Mouse (Mus musculus): ENCODE data around the gene Rps27l.

Rps27l gene

DNA sequence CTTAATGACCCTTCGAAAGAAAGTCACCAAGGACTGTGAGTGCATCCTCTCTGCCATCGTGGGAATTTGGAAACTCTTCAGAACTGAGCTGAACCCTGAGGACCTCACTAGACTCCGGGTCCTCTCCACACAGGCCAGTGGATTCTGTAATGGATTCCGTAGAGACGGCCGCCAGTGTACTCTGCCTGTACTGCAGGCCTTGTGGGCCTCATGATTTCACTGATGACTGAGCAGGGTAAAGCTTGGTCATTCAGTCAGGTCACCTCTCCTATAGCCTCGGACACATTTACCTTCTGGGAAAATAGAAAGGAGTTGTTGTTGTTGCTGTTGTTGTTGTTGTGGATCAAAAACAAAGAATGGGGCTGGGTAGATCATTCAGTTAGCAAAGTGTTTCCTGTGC, 36.2 kb downstream of the Rps27l start:
- DNase-seq (ENCODE audit: low read depth, low spot score) = no peak

DNA sequence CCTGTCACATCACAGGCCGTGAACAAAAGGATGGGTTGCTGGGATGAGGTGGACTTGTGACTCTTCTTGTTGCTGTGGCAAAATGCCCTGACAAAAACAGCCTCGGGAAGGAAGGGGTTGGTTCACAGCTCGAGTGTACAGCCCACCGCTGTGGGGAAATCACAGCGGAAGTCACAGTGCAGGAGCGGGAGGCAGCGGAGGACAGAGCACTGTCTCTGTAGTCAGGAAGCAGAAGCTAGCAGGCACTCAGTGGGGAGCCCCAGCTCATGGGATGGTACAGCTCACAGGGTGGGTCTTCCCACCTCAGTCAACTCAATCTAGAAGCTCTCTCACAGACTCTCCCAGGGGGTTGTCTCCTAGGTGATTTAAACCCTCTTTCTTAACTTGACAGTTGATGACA, 39.5 kb downstream of the Rps27l start:
- no peak for DNase-seq (ENCODE audit: low read depth, low spot score)

DNA sequence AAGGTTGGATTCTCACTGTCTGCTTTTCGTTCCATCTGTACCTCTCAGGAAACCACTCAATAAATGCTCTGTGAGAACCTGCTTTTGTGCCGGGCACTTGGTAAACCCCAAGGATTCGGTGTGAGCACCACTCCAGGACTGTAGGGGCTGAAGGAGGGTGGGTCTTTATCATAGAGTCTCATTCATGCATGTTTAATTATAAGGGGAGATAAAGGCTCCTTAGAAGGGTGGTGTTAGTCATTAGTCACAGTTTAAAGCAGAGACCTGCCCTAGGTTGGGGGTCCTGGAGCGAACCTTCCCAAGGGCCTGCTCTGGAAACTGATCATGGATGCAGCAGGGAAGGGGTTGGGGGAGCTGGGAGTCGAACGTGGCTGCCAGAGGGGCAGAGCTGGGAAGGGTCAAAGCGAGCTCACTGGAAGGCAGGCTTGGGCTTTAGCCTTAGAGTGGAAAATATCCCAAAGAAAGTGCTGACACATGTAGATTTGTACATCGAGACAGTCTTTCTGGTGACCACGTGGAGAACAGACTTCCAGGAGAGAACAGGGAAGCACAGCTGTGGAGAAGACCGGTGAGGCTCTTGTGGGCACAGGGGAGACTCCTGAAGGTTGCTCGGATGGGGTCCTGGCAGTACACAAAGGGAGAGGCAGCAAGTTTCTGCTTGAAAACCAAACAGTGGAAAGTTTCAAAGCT, 42.5 kb downstream of the Rps27l start:
- no peak for DNase-seq (ENCODE audit: low read depth, low spot score)

DNA sequence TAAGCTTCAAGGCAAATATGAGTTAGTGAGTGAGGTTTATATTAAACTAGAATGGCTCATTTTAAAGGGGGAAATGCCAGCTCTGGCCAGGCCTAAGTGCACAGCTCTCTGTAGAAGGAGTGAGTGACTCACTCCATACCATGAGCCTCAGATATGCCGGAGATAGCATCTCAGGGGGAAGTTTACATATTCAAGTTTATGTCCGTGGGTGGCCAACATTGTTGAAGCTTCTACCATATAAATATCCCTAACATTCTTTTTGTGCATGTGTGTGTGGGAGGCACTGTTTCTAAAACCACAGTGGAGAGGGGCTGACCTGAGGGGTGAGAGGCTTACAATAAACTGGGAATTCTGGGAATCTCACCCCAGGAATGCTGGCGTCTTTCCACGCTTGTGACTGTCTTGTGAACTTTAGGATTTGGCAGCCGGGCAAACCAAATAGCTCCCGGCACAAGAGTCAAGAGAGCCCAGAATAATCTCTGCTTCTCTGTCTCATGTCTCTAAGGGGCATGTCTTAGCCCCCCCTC, 43.1 kb downstream of the Rps27l start:
- DNase-seq (ENCODE audit: low read depth, low spot score) = no peak

DNA sequence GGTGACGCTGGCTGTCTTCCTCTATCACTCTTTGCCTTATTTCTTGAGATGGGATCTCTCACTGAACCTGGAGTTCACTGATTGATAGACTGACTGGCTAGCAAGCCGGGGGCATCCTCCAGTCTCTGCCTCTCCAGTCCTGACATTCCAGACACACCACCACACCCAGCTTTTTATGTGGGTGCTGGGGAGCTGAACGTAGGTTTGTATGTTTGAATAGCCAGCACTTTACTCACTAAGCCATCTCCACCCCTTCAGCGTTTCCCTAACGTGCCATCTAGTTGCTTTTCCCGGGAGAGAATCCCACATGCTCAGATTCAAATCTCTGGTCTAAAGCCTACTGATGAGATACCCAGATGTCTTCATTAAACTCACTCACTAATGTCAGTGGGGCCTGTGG, 43.7 kb downstream of the Rps27l start:
- DNase-seq (ENCODE audit: low read depth, low spot score) = no peak

DNA sequence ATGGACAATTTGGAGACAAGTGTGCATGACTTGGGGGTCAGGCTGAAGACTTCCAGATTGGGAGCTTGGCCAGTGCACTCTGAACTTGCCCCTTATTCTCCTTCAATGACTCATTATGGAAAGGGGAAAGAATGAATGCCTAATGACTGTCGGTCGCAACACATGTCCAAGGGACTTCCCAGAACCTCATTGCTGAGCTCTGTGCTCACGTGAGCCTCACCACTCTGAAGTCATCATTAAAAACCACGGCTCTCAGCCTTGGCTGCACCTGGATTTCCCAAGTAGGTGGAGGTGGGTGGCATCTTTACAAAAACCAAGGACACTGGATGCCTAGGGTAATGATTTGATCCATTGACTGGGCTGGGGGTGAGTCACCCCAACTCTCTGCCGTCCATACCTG, 44.2 kb downstream of the Rps27l start:
- DNase-seq (ENCODE audit: low read depth, low spot score) = no peak

DNA sequence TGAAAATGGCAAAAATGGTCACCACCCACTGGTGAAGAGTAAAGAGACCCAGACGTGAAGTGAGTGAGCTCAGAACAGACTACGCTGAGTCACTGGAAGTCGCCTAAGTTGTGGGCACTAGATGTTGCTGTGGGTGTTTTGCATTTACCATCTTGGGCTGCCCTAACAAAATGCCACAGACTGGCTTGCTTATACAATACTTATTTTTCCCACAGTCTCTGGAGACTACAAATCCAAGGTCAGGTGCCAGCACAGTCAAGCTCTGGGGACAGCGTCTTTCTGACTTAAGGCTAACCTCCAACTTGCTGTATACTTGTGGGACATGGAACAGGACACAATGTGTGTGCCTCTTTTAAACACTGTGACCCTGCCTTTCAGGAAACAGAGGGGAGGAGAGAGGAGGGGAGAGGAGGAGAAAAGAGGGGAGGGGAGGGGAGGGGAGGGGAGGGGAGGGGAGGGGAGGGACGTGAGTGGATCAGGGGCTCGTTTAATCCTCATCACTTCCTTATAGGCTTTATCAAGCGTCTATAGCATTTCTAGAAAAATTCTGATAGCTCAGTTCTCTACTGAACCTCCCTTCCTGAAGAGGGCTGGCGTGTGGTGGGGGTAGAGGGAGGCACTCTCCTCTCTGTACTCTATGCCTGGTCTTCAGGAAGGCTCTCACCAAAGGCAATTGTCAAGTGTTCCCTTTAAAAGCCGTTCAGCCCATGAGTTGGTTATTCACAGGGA, 45.3 kb downstream of the Rps27l start:
- no peak for DNase-seq (ENCODE audit: low read depth, low spot score)

DNA sequence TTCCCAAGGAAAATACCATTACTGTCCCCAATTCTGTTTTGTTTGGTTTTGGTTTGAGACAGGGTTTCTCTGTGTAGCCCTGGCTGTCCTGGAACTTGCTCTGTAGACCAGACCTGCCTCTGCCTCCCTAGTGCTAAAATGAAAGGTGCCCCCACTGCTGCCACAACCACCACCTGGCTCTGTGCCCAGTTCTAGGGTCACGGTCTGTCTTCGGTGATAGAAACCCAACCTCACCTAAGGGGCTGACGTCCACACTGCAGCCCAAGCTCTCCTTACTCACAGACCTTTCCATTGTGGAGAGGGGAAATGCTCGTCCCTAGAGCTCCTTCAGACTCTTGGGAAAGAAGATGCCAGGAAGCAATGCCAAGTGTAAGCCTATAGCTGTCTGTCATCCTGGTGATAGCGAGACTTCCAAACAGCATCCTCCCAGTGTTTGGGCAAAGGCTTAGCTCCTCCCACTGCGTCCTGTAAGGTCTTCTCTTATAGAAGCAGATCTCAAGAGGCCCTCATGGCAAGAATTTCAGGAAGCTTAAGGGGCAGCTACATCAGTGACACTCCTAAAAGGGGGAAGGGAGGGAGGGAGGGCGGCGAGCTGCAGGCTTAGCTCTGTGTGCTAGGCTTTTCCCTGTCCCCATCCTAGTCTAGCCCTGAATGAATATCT, 46.0 kb downstream of the Rps27l start:
- no peak for DNase-seq (ENCODE audit: low read depth, low spot score)

Measured in brain, embryonic 18.5 days (tissue).